Mouse (Mus musculus) heart, adult 11 months (tissue): ENCODE data around the gene Tomm70a.

Experiments used
- DNase-seq: peaks from one replicate; pipeline ENCODE4 v3.0.0; 2022

The Tomm70a gene

DNA sequence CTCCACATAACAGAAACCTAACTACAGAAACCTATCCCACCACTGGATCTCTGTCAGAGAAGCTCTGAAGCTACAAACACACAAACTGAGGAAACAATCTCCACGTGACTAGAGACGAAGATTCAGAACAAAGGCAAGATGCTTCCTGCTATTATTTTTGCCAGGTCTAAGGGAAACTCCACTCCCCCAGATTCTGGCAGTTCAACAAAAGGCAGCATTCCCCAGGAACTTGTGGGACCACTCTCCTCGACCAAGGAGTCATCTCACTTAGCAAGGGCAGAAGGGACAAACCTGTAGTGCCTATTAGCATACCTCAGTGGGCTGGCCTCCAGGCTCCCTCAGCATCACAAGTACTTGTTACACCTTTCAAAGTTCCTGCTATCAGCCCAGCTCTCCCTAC, 75.8 kb downstream of the Tomm70a start:
- peak; percentile 91 for DNase-seq
